Mouse (Mus musculus) adrenal gland, postnatal 36 days (tissue): ENCODE measurements around the gene Pik3r6. TPM values are rescaled to one million over a fixed set of nuclear protein-coding genes. Genes with fewer than 3 reads are reported as not detected.

Experiments used
- DNase-seq, 2 experiments: peaks; one replicate each; pipeline ENCODE4 v3.0.0; 2021; ENCODE audit warnings: mixed read lengths in 1 of 2
- total RNA-seq, 2 experiments: library from RNA; stranded (reverse); gene quantifications; 2 replicates each; pipeline ENCODE4 v1.2.3; 2021

The Pik3r6 gene
- total RNA-seq, 2 experiments from 2014 or later = 2.3 to 3.7 TPM

GRCm38 (mm10) chr11:68583225-68583624, 80.4 kb downstream of the Pik3r6 start:
- no peak for DNase-seq

DNA sequence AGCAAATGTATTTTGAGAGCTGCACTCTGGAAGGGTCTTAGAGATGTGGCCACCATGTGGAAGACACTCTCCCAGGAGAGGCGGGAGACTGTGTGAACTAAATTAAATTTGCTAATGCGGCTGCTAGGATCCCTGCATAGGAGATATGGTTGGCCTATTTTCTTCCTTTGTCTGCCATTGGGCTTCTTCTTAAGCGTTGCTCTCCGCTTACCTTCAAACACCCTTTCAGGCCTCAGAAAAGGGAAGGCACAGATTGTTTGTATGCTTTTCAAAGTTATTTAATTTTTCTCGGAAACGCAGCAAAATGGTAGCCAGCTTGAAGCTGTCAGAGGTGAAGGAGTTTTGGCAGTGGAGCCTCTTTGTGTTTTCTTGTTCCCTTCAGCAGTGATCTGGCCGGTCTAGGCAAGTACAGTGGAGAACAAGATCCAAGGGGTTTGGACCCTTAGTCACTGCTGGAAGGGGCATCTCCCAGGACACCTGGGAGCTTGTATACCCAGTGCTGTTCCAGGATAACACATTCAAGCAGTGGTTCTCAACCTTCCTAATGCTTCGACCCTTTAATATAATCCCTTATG, 81.2 kb downstream of the Pik3r6 start:
- no peak for DNase-seq

GRCm38 (mm10) chr11:68585890-68586289, 83.1 kb downstream of the Pik3r6 start:
- DNase-seq = peak in 1 of 2 experiments; percentile 24

GRCm38 (mm10) chr11:68586721-68587120, 83.9 kb downstream of the Pik3r6 start, which contains the start of gene Ccdc42:
Gene Ccdc42, plus strand, starts transcription at chr11:68587021.
- no peak for DNase-seq

GRCm38 (mm10) chr11:68589055-68589809, 86.4 kb downstream of the Pik3r6 start:
- peak; percentile 78 to 91 for DNase-seq

DNA sequence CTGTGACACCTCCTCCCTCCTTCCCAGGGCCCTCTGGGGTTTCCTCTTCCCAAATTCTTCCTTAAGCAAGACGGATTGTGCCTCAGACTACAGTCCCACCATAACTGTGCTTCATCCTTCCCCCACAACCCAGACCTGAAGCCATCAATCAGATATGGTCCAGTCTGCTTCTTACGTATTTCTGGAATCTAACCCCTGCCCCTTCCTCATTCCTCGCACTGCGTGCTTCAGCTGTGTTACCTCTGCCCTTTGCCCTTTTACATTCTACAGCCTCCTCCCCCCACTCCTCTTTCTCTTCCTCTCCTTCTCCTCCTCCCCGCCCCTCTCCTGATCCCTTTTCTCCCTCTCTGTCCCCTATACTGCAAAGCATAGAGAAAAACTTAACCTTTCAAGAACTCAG, 88.9 kb downstream of the Pik3r6 start:
- no peak for DNase-seq

GRCm38 (mm10) chr11:68593247-68593646, 90.4 kb downstream of the Pik3r6 start:
- DNase-seq = no peak

DNA sequence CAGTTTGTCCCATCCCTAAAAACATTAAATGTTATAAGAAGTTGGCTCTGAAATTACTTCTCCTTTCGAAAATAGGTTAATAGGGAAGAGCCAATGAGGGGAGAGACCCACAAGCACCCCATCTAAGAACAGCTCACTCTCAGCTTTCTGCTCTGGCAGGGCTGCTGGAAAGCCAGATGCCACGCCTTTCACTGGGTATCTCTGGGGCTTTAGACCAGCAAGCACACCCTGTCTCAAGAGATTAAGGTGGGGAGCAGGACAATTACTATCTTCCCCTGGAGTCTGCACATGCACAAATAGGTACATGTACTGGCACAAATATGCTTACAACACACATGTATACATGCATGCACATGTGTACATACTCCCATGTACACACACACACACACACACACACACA, 95.1 kb downstream of the Pik3r6 start:
- no peak for DNase-seq

DNA sequence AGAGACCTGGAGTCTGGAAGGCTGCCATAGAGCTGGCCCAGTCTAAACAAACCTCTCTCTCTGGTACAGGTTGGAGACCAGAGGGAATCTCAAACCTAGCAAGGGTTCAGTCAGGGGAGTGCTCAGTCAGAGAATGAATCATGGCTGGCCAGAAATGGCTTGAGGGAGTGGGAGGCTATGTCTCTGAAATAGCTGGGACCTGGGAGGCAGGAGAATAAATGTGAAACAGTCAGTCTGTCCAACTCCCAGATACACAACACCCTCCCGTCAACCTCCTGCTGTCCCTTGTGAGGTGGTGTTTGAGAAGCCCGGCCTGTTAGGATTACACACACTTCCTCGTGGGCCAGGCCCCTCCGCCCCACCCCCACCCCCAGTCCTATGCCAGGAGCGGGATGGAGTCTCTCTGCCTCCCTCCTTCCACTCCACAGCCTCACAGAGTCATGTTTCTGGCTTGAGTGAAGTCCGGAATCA, 97.8 kb downstream of the Pik3r6 start:
- no peak for DNase-seq

DNA sequence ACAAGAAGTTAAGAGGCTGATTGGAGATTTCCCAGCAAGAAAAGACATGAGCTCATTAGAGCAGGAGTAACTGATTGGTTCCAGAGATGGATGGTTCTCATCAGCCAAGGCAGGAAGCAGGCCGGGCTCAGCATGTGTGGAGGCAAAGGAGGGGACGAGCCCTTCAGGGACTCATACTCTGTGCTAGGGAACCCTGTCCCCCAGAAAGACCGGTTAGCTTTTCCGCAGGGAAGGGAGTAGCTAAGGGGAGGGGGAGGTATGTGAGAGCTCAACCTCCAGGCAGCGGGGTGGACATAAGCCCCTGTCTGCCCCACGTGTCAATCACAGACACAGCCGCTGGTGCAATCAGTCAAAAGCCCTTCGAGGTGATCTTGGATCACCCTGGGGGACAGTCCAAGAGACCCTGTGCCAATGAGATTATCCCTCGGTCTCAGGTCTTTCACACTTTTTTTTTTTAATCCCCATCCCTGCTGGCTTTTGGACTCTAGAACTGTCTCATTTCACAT, 98.7 kb downstream of the Pik3r6 start:
- no peak for DNase-seq

Other genes with a start within 250 kb of the Pik3r6 start
- gene Ntn1, start 102.2 kb upstream of the Pik3r6 start, total RNA-seq = 10 to 100 TPM; 10.3 TPM
- 1 to 10 TPM in 1 of 2 experiments, under 1 TPM in 1; 0.95 to 2.5 TPM for gene Pik3r5, start 70.9 kb upstream of the Pik3r6 start, total RNA-seq
- not detected for gene Mfsd6l, start 53.2 kb downstream of the Pik3r6 start, total RNA-seq
- gene Ccdc42, start 84.0 kb downstream of the Pik3r6 start, total RNA-seq = not detected
- 10 to 100 TPM; 33.8 to 35.6 TPM for gene Myh10, start 188.5 kb downstream of the Pik3r6 start, total RNA-seq